Mouse (Mus musculus): ENCODE results near the gene Fam53a. TPM values are rescaled to one million over a fixed set of nuclear protein-coding genes. Genes with fewer than 3 reads are reported as not detected.

Gene Fam53a
- total and polyA plus RNA-seq, 3 experiments: 43.6 to 62.8 TPM; not detected in 1

DNA sequence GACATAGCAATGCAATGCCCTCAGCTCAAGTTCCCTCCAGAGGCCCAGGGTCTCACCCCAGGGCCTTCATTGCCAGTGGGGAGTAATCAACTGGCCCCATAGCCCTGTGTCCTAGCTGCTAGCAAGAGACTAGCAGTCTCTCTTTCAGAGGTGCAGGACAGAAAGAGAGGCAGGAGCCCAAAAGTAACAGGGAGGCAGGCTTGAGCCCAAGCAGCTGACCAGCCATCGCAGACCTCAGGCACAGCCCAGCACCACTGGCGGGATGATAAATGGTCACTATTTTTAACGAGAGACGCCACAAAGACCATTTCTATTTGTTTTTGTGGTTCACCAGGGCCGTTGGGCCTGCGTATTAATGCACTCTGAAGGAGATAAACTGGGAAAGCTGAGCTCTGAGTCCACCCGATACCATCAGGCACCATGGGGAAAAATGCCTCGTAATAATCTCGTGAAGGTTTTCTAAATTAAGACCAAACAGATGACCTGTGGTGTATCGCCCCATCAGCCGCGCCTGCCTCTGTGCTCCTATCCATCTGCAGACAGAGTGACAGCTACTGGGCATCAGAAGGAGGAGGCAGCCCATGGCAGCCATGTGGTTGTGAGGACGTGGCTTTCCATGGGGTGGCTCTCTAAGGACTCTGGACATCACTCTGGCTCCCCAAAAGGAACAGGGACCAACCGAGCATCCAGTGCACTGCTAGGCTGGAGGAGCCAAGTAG lies 73.0 kb downstream of the Fam53a start:
- Histone ChIP-seq H3K36me3 (ENCODE audit: control insufficient read depth in 1 of 2, insufficient read depth in 2 of 2, low read length in 2 of 2) (no peaks in the 10 kb centered on the region), H3K9ac (ENCODE audit: control insufficient read depth, low read depth, low read length, poor library complexity, severe bottlenecking) (no peak overlapping the region), H3K79me2 (ENCODE audit: control insufficient read depth, insufficient read depth, low read length, poor library complexity) (no peaks in the 10 kb centered on the region), H3K4me1 (ENCODE audit: control insufficient read depth in 1 of 2, insufficient read depth in 2 of 2, low read length in 2 of 2) (no peaks in the 10 kb centered on the region), H3K27ac (ENCODE audit: control insufficient read depth, low read depth, low read length) (no peak overlapping the region), H3K9me3 (replicated peaks; ENCODE audit: insufficient read depth, low read length) (no peaks in the 10 kb centered on the region), H3K27me3 (ENCODE audit: control insufficient read depth in 1 of 2, insufficient read depth in 2 of 2, low read length in 2 of 2) (peaks cover 11 to 17% of the 10 kb centered on the region in 2 experiments), H3K4me3 (ENCODE audit: control insufficient read depth in 1 of 2, insufficient read depth in 1 of 2, low read depth in 2 of 2, low read length in 2 of 2) (no peak overlapping the region)
- TF ChIP-seq TAL1 (IDR thresholded peaks at IDR 0.05; ENCODE audit: low read length) (no peak), MEF2A (IDR thresholded peaks at IDR 0.05; ENCODE audit: extremely low read depth, insufficient replicate concordance, low read depth, low read length, poor library complexity, severe bottlenecking) (no peak), ELF1 (IDR thresholded peaks at IDR 0.05; ENCODE audit: low read depth, low read length) (no peak), POLR2AphosphoS2 (IDR thresholded peaks at IDR 0.05; ENCODE audit: low read length) (no peak), ZNF384 (IDR thresholded peaks at IDR 0.05; ENCODE audit: low read depth, low read length) (no peak), SMC3 (IDR thresholded peaks at IDR 0.05; ENCODE audit: low read depth, low read length) (no peak), POLR2AphosphoS5 (IDR thresholded peaks at IDR 0.05; ENCODE audit: borderline replicate concordance, low read depth, low read length) (no peak), RAD21 (IDR thresholded peaks at IDR 0.05; ENCODE audit: low read depth, low read length) (no peak)
- DNase-seq (ENCODE audit: low read depth, low spot score): no peak

Other genes starting within 250 kb of the Fam53a start
- not detected in 2 replicates for gene Nkx1-1, start 195.7 kb downstream of the Fam53a start, total RNA-seq (2012; rRNA removed)
- gene Nkx1-1, start 195.7 kb downstream of the Fam53a start, polyA plus RNA-seq (2012; ENCODE audit: insufficient read depth in 1 of 2, insufficient read length in 2 of 2, low read depth in 1 of 2, low replicate concordance in 2 of 2, missing spikeins in 1 of 2): not detected
- 0.13 and 0.19 TPM in 2 replicates for gene Gm9903, start 290 bp upstream of the Fam53a start, total RNA-seq (2012; rRNA removed)
- under 1 TPM in 1 of 2 experiments, not detected in 1; 0.36 TPM for gene Gm9903, start 290 bp upstream of the Fam53a start, polyA plus RNA-seq (2012; ENCODE audit: insufficient read depth in 1 of 2, insufficient read length in 2 of 2, low read depth in 1 of 2, low replicate concordance in 2 of 2, missing spikeins in 1 of 2)
- 250 and 255 TPM in 2 replicates for gene Slbp, start 22.9 kb upstream of the Fam53a start, total RNA-seq (2012; rRNA removed)
- 100 to 1,000 TPM; 233 to 731 TPM for gene Slbp, start 22.9 kb upstream of the Fam53a start, polyA plus RNA-seq (2012; ENCODE audit: insufficient read depth in 1 of 2, insufficient read length in 2 of 2, low read depth in 1 of 2, low replicate concordance in 2 of 2, missing spikeins in 1 of 2)
- 149 and 151 TPM in 2 replicates for gene Tacc3, start 28.5 kb upstream of the Fam53a start, total RNA-seq (2012; rRNA removed)
- 100 to 1,000 TPM; 165 to 609 TPM for gene Tacc3, start 28.5 kb upstream of the Fam53a start, polyA plus RNA-seq (2012; ENCODE audit: insufficient read depth in 1 of 2, insufficient read length in 2 of 2, low read depth in 1 of 2, low replicate concordance in 2 of 2, missing spikeins in 1 of 2)
- 33.3 and 40.2 TPM in 2 replicates for gene Tmem129, start 28.8 kb upstream of the Fam53a start, total RNA-seq (2012; rRNA removed)
- gene Tmem129, start 28.8 kb upstream of the Fam53a start, polyA plus RNA-seq (2012; ENCODE audit: insufficient read depth in 1 of 2, insufficient read length in 2 of 2, low read depth in 1 of 2, low replicate concordance in 2 of 2, missing spikeins in 1 of 2): 10 to 100 TPM in 1 of 2 experiments, not detected in 1; 51.3 TPM
- gene Fgfr3, start 92.0 kb upstream of the Fam53a start, total RNA-seq (2012; rRNA removed): 4.8 and 6.0 TPM in 2 replicates
- gene Fgfr3, start 92.0 kb upstream of the Fam53a start, polyA plus RNA-seq (2012; ENCODE audit: insufficient read depth in 1 of 2, insufficient read length in 2 of 2, low read depth in 1 of 2, low replicate concordance in 2 of 2, missing spikeins in 1 of 2): 10 to 100 TPM in 1 of 2 experiments, not detected in 1; 10.2 TPM
- gene Letm1, start 153.2 kb upstream of the Fam53a start, total RNA-seq (2012; rRNA removed): 50.0 and 59.5 TPM in 2 replicates
- 100 to 1,000 TPM; 119 to 127 TPM for gene Letm1, start 153.2 kb upstream of the Fam53a start, polyA plus RNA-seq (2012; ENCODE audit: insufficient read depth in 1 of 2, insufficient read length in 2 of 2, low read depth in 1 of 2, low replicate concordance in 2 of 2, missing spikeins in 1 of 2)
- 82.5 and 102 TPM in 2 replicates for gene Nsd2, start 191.1 kb upstream of the Fam53a start, total RNA-seq (2012; rRNA removed)
- gene Nsd2, start 191.1 kb upstream of the Fam53a start, polyA plus RNA-seq (2012; ENCODE audit: insufficient read depth in 1 of 2, insufficient read length in 2 of 2, low read depth in 1 of 2, low replicate concordance in 2 of 2, missing spikeins in 1 of 2): 100 to 1,000 TPM; 116 to 233 TPM

All from MEL (cell line).